Mouse (Mus musculus) midbrain, embryonic 14.5 days (tissue): ENCODE measurements around the gene Snrpa. TPM values are rescaled to one million over a fixed set of nuclear protein-coding genes. Genes with fewer than 3 reads are reported as not detected.

Experiments used
- ATAC-seq: fragments of 200-750 bp; cut with Nextera tagmentation; 2 replicates; pipeline ENCODE4 v1.8.0; 2017; ENCODE audit warnings: moderate number of reproducible peaks, moderate library complexity; ENCODE audit not compliant: low FRiP score, low TSS enrichment
- DNase-seq: peaks from one replicate; pipeline ENCODE4 v3.0.0-alpha.2; 2015
- H3K27ac ChIP-seq: fragments of 300-500 bp; sonication (generic); replicated peaks from 2 replicates; pipeline ENCODE4 v1.5.1; 2014; ENCODE audit warnings: mild to moderate bottlenecking, low read depth, low read length, moderate library complexity
- H3K27me3 ChIP-seq: fragments of 300-500 bp; sonication (generic); 2 replicates; pipeline ENCODE4 v1.6.1; 2014; ENCODE audit warnings: low read length, control low read depth, mixed read lengths; ENCODE audit not compliant: control insufficient read depth, insufficient read depth
- H3K36me3 ChIP-seq: fragments of 300-500 bp; sonication (generic); 2 replicates; pipeline ENCODE4 v1.6.1; 2014; ENCODE audit warnings: low read length, control low read depth; ENCODE audit not compliant: control insufficient read depth, insufficient read depth
- H3K4me1 ChIP-seq: fragments of 300-500 bp; sonication (generic); 2 replicates; pipeline ENCODE4 v1.6.1; 2014; ENCODE audit warnings: mild to moderate bottlenecking, antibody characterized with exemption, low read length, control low read depth; ENCODE audit not compliant: control insufficient read depth, insufficient read depth
- H3K4me2 ChIP-seq: fragments of 300-500 bp; sonication (generic); 2 replicates; pipeline ENCODE4 v1.6.1; 2014; ENCODE audit warnings: mild to moderate bottlenecking, low read length, moderate library complexity
- H3K4me3 ChIP-seq: fragments of 300-500 bp; sonication (generic); replicated peaks from 2 replicates; pipeline ENCODE4 v1.5.1; 2014; ENCODE audit warnings: low read depth, low read length
- H3K9ac ChIP-seq: fragments of 300-500 bp; sonication (generic); replicated peaks from 2 replicates; pipeline ENCODE4 v1.6.1; 2014; ENCODE audit warnings: mild to moderate bottlenecking, low read length, moderate library complexity
- H3K9me3 ChIP-seq: fragments of 300-500 bp; sonication (generic); 2 replicates; pipeline ENCODE4 v1.6.1; 2016; ENCODE audit warnings: low read length, control low read depth, mixed read lengths; ENCODE audit not compliant: control insufficient read depth
- WGBS: fragments of 180-500 bp; shearing (Covaris S2); extraction: QIAGEN DNeasy Blood & Tissue Kit; methylation state at CpG from one replicate; pipeline ENCODE4 v1.1.7; 2014; 5-methylcytosine and 5-hydroxymethylcytosine counted together
- polyA plus RNA-seq: library from polyadenylated mRNA; unstranded; fragments of >200 nt; fragmentation: Nextera tagmentation; extraction: Ambion mirVana; gene quantifications from 2 replicates; pipeline ENCODE4 v1.2.1, GENCODE M21; 2014

The Snrpa gene
- polyA plus RNA-seq, 1 experiment from 2014 or later = 222 TPM

DNA sequence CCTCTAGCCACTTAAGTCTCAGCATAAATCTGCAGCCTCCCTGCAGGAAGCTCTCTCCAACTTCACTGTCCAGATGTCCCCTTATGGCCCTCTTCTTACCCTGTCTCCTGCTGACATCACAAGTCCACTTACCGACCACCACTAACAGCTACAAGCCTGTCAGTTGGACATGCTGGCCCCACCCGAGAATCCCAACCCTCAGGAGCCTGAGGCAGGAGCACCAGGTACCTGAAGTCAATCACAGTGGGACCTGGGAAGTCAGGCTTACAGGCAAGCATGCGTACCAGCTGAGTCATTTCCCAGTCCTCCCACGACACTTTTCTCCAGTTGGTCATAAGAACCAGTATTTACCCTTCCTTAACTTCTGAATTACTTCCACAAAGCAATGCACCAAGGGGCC is 2.3 kb downstream of the Snrpa start:
- Histone ChIP-seq H3K4me2 (peak overlapping the region; percentile 79; the same call in 1 of the 2 replicates), H3K4me3 (no peak overlapping the region), H3K9me3 (no peaks in the 10 kb centered on the region), H3K9ac (peak overlapping the region; percentile 9; the same call in 1 of the 2 replicates), H3K36me3 (peaks cover 53% of the 10 kb centered on the region), H3K27ac (no peak overlapping the region), H3K27me3 (no peaks in the 10 kb centered on the region), H3K4me1 (peaks cover 18% of the 10 kb centered on the region)
- no peak for DNase-seq
- WGBS = 90% methylated on average over 4 of the region's 4 CpGs
- ATAC-seq = no peak

DNA sequence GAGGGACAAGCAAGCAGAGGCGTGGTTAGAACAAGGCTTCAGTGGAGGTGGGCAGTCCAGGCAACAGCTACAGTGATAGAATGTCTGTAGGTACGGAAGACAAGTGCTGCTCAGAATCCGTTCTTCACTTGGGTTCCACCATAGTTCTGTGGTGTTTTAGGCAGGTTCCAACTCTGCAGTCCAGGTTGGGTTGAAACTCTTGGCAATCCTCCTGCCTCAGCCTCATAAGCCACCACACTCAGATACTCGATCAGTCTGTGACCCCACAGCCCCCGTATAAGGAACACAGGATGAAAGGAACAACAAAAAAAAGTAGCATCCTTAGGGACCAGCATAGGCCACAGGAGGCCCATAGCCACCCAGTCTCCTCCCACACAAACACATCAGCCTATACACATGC is 3.6 kb downstream of the Snrpa start:
- 94% methylated on average over 5 of the region's 5 CpGs for WGBS
- Histone ChIP-seq H3K9me3 (no peaks in the 10 kb centered on the region), H3K9ac (no peak overlapping the region), H3K36me3 (peaks cover 66% of the 10 kb centered on the region), H3K27ac (no peak overlapping the region), H3K4me3 (no peak overlapping the region), H3K4me1 (peaks cover 18% of the 10 kb centered on the region), H3K27me3 (no peaks in the 10 kb centered on the region), H3K4me2 (no peak overlapping the region)
- ATAC-seq (no peak), DNase-seq (no peak)

GRCm38 (mm10) chr7:27189271-27189931 is 6.7 kb downstream of the Snrpa start:
- Histone ChIP-seq H3K27me3 (no peaks in the 10 kb centered on the region), H3K9me3 (no peaks in the 10 kb centered on the region), H3K4me2 (no peak overlapping the region), H3K9ac (no peak overlapping the region), H3K4me3 (no peak overlapping the region), H3K4me1 (peaks cover 7% of the 10 kb centered on the region), H3K36me3 (peaks cover 95% of the 10 kb centered on the region), H3K27ac (no peak overlapping the region)
- no peak for DNase-seq
- ATAC-seq = no peak
- 95% methylated on average over 10 of the region's 10 CpGs for WGBS

DNA sequence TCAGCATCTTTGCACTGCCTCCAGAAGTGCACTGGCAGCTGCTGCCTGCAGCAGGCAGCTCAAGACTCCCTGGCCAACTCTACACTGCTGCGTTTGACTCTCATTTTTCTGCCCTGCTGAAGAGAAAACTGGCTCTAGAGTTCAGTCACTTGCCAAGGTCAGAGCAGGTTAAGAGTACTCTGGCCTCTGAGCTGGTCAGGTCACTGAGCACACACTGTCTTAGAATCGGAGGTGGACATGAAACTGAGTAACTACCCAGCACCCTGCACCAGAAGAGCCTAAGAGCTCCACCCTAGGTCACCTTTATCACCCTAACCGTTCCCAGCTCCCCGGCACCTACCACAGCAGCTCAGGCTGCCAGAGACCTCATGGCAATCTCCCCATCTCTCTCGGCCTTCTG is 10.1 kb downstream of the Snrpa start:
- Histone ChIP-seq H3K4me3 (no peak overlapping the region), H3K9me3 (no peaks in the 10 kb centered on the region), H3K4me1 (no peaks in the 10 kb centered on the region), H3K27ac (no peak overlapping the region), H3K27me3 (no peaks in the 10 kb centered on the region), H3K36me3 (peaks cover 69% of the 10 kb centered on the region), H3K9ac (no peak overlapping the region), H3K4me2 (no peak overlapping the region)
- DNase-seq (no peak), ATAC-seq (no peak)
- 93% methylated on average over 5 of the region's 5 CpGs for WGBS

GRCm38 (mm10) chr7:27184964-27185363 is 11.1 kb downstream of the Snrpa start:
- no peak overlapping the region for H3K9ac ChIP-seq
- no peak for ATAC-seq
- H3K36me3 ChIP-seq = peaks cover 59% of the 10 kb centered on the region
- no peak overlapping the region for H3K4me2 ChIP-seq
- no peaks in the 10 kb centered on the region for H3K9me3 ChIP-seq
- WGBS = 76% methylated on average over 3 of the region's 3 CpGs
- H3K4me3 ChIP-seq = no peak overlapping the region
- H3K27me3 ChIP-seq = no peaks in the 10 kb centered on the region
- no peak overlapping the region for H3K27ac ChIP-seq
- peak; percentile 32 for DNase-seq
- peaks cover 3% of the 10 kb centered on the region; the same call in 1 of the 2 replicates for H3K4me1 ChIP-seq

DNA sequence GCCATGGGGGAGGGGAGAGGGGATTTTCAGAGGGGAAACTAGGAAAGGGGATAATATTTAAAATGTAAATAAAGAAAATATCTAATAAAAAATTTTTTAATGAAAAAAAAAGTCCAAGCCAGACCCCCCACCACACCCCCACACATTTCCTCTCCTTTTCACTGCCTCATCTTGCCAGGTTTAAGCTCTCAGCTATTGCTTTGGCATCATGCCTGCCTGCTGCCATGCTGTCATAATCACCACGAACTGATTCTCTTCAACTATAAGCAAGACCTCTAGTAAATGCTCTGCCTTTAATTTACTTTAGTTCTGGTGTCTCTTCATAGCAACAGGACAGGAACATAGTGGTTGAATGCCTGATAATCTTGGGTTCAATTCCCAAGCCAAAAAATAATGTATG is 13.6 kb downstream of the Snrpa start:
- DNase-seq = no peak
- Histone ChIP-seq H3K27ac (no peak overlapping the region), H3K4me3 (no peak overlapping the region), H3K4me2 (no peak overlapping the region), H3K4me1 (peaks cover 14% of the 10 kb centered on the region), H3K9ac (no peak overlapping the region), H3K9me3 (no peaks in the 10 kb centered on the region), H3K36me3 (peaks cover 34% of the 10 kb centered on the region), H3K27me3 (no peaks in the 10 kb centered on the region)
- 84% methylated on average over 1 of the region's 1 CpGs for WGBS
- no peak for ATAC-seq

DNA sequence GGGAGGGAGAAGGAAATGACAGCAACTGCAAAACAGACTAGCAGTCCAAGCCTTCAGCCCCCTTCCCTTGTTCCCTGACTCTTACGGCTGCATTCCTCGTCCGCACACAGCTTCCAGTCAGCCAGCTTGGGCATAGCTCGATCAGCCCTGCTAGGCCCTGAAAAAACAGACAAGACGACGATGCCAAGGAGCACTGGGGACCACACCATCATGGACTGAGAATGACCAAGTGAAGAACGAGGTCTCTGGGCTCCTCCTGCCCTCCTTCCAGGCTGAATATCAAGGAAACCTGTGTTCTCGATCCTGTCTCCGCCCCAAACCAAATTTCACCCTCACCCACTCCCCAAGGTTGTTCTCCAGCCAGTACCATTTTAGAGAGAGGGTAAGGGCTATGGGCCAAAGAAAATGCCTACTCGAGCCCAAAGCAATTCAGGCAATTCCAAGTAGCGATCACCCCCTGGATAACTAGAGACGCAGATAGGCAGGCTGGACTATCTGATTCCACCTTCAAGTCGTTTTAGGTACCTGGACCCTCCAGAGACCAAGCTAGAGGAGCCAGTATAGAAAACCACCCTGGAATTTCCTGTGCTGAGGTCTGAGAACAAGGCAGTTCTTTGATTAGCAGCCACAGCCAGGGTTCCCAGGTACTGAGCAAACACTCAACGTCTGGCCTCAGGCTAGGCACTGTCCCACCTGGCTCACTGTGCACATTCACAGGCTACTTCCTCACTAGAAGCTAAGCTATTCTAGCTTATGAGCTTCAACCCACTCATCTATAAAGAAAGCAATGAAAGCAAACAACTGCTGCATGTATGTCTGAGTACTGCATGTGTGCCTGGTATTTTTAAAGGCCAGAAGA is 15.0 kb downstream of the Snrpa start, which contains the start of the genes Gm21983 and Mia:
Gene Gm21983 (minus strand): TSS at position 250 of the 859 bp plus-strand sequence.
Gene Mia (minus strand): TSS at position 321 of the 859 bp plus-strand sequence.
- Histone ChIP-seq H3K4me1 (peaks cover 14% of the 10 kb centered on the region), H3K4me2 (0 out of 2 replicates have a peak within 1 kb of the TSS, but pooled peaks have one; percentile 4), H3K9ac (no peak within 1 kb of the TSS), H3K36me3 (peaks cover 21% of the 10 kb centered on the region), H3K27ac (peak within 1 kb of the TSS; percentile 82), H3K4me3 (no peak within 1 kb of the TSS), H3K27me3 (no peaks in the 10 kb centered on the region), H3K9me3 (no peaks in the 10 kb centered on the region)
- 71% methylated on average over 14 of the region's 14 CpGs for WGBS
- no peak for DNase-seq
- no peak for ATAC-seq

GRCm38 (mm10) chr7:27180036-27180435 is 16.0 kb downstream of the Snrpa start:
- 0 out of 2 replicates have a peak overlapping the region, but pooled peaks have one; percentile 4 for H3K4me2 ChIP-seq
- WGBS = 38% methylated on average over 5 of the region's 5 CpGs
- H3K36me3 ChIP-seq = peaks cover 18% of the 10 kb centered on the region
- ATAC-seq = no peak
- peak overlapping the region; percentile 82 for H3K27ac ChIP-seq
- H3K27me3 ChIP-seq = no peaks in the 10 kb centered on the region
- H3K4me3 ChIP-seq = no peak overlapping the region
- DNase-seq = peak; percentile 56
- H3K9me3 ChIP-seq = no peaks in the 10 kb centered on the region
- H3K9ac ChIP-seq = no peak overlapping the region
- H3K4me1 ChIP-seq = peaks cover 14% of the 10 kb centered on the region
